Mouse (Mus musculus): ENCODE results near the gene Gemin5.

GRCm38 (mm10) chr11:58183579-58183978 is 15.2 kb upstream of the Gemin5 start:
- TF ChIP-seq CTCF (IDR thresholded peaks at IDR 0.05; ENCODE audit: borderline replicate concordance, extremely low read depth, insufficient read depth, insufficient read length): no peak
- no peak for TF ChIP-seq POLR2A (IDR thresholded peaks at IDR 0.05; ENCODE audit: borderline replicate concordance, extremely low read depth, insufficient read depth, insufficient read length, poor library complexity, severe bottlenecking)

All from brain, embryonic 14.5 days (tissue).